Mouse (Mus musculus) forebrain, postnatal 0 days (tissue): ENCODE measurements at regions not wholly inside any gene's neighbourhood (a gene's known extent, or its start where the extent isn't known, plus 50 kb on each side); places are given as distances from the start of the nearest gene placed in this dataset.

ENCODE experiments used
- ATAC-seq: fragments of 200-750 bp; cut with Nextera tagmentation; 2 replicates; pipeline ENCODE4 v1.8.0; 2017; ENCODE audit warnings: mild to moderate bottlenecking, moderate library complexity
- DNase-seq: peaks from one replicate; pipeline ENCODE4 v3.0.0-alpha.2; 2015
- H3K27ac ChIP-seq: fragments of 300-500 bp; sonication (generic); 2 replicates; pipeline ENCODE4 v1.5.1; 2014; ENCODE audit warnings: low read depth, mild to moderate bottlenecking, antibody characterized with exemption, low read length, moderate library complexity, mixed read lengths
- H3K27me3 ChIP-seq: fragments of 300-500 bp; sonication (generic); 2 replicates; pipeline ENCODE4 v1.6.1; 2014; ENCODE audit warnings: mild to moderate bottlenecking, low read length, mixed read lengths; ENCODE audit not compliant: insufficient read depth
- H3K36me3 ChIP-seq: fragments of 300-500 bp; sonication (generic); 2 replicates; pipeline ENCODE4 v1.6.1; 2014; ENCODE audit warnings: mild to moderate bottlenecking, moderate library complexity; ENCODE audit not compliant: insufficient read depth
- H3K4me1 ChIP-seq: fragments of 300-500 bp; sonication (generic); 2 replicates; pipeline ENCODE4 v1.6.1; 2014; ENCODE audit warnings: antibody characterized with exemption; ENCODE audit not compliant: insufficient read depth
- H3K4me2 ChIP-seq: fragments of 300-500 bp; sonication (generic); 2 replicates; pipeline ENCODE4 v1.6.1; 2014; ENCODE audit warnings: low read depth, mild to moderate bottlenecking, moderate library complexity
- H3K4me3 ChIP-seq: fragments of 300-500 bp; sonication (generic); 2 replicates; pipeline ENCODE4 v1.5.1; 2014; ENCODE audit warnings: low read depth, low read length, mixed read lengths
- H3K9ac ChIP-seq: fragments of 300-500 bp; sonication (generic); 2 replicates; pipeline ENCODE4 v1.6.1; 2014; ENCODE audit warnings: mild to moderate bottlenecking
- H3K9me3 ChIP-seq: fragments of 300-500 bp; sonication (generic); 2 replicates; pipeline ENCODE4 v1.6.1; 2016; ENCODE audit warnings: low read length
- CTCF ChIP-seq: sonication (generic); IDR thresholded peaks from 2 replicates; pipeline ENCODE4 v1.5.1; 2016; ENCODE audit warnings: antibody characterized with exemption, control low read depth, low read depth
- WGBS: fragments of 180-500 bp; shearing (Covaris S2); extraction: QIAGEN DNeasy Blood & Tissue Kit; methylation state at CpG from one replicate; pipeline ENCODE4 v1.1.7; 2014; 5-methylcytosine and 5-hydroxymethylcytosine counted together

- no peak overlapping the region for H3K27ac ChIP-seq
- no peaks in the 10 kb centered on the region for H3K9me3 ChIP-seq
- H3K4me1 ChIP-seq = no peaks in the 10 kb centered on the region
- ATAC-seq = no peak
- H3K4me3 ChIP-seq = no peak overlapping the region
- no peak overlapping the region for H3K9ac ChIP-seq
- H3K27me3 ChIP-seq = no peaks in the 10 kb centered on the region
- no peak overlapping the region for H3K4me2 ChIP-seq
- no peaks in the 10 kb centered on the region for H3K36me3 ChIP-seq
- DNase-seq = no peak
- no peak for TF ChIP-seq CTCF
- WGBS = 92% methylated on average over 3 of the region's 3 CpGs
Measured at GRCm38 (mm10) chr3:67661529-67661928, 79.0 kb downstream of the Mfsd1 start.

DNA sequence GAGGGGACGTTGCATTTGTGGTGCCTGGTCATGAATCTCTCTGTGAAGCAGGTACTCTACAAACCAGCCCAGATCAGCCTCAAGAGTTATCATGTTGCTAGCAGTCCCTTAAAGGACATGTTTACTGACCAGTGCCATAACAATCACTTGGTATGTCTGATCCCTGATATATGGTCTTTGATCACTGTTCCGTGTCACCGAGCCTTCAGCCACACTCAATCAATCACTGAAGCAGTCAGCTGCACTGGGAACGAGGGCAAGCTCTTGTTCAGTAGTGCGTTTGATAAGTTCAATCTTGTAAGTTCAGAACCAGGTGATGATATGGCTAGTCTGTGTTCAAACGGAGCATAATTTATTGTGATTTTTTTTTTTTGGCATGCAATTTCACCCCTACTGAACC is 126.8 kb downstream of the Mfsd1 start:
- H3K36me3 ChIP-seq = no peaks in the 10 kb centered on the region
- no peak for TF ChIP-seq CTCF
- DNase-seq = no peak
- H3K27ac ChIP-seq = no peak overlapping the region
- no peak overlapping the region for H3K4me3 ChIP-seq
- ATAC-seq = no peak
- no peaks in the 10 kb centered on the region for H3K4me1 ChIP-seq
- H3K27me3 ChIP-seq = no peaks in the 10 kb centered on the region
- no peak overlapping the region for H3K9ac ChIP-seq
- no peaks in the 10 kb centered on the region for H3K9me3 ChIP-seq
- WGBS = 69% methylated on average over 6 of the region's 6 CpGs
- no peak overlapping the region for H3K4me2 ChIP-seq

DNA sequence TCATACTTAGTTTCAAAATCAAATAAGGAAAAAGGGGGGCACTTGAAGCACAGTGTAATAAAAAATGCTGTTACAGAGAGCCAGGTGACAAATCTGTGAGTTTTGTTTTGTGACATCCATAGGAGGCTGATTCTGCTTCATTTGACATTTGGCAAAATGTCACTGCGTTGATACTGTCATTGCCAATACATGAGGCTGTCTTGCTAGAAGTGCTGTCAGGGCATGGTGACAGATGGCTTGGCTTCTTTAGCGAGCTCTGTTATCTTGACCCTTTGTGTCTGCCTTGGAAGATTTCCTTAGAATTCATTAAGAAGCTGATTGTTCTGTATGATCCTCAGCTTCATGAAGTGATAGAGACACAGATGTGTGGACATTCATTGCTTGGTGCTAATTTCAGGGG is 129.2 kb downstream of the Mfsd1 start:
- Histone ChIP-seq H3K27ac (no peak overlapping the region), H3K27me3 (no peaks in the 10 kb centered on the region), H3K4me2 (no peak overlapping the region), H3K4me1 (no peaks in the 10 kb centered on the region), H3K4me3 (no peak overlapping the region), H3K9ac (no peak overlapping the region), H3K9me3 (no peaks in the 10 kb centered on the region), H3K36me3 (no peaks in the 10 kb centered on the region)
- WGBS = 61% methylated on average over 2 of the region's 2 CpGs
- no peak for TF ChIP-seq CTCF
- ATAC-seq = no peak
- DNase-seq = no peak

GRCm38 (mm10) chr3:67731921-67732320 is 149.4 kb downstream of the Mfsd1 start:
- H3K4me2 ChIP-seq = no peak overlapping the region
- no peaks in the 10 kb centered on the region for H3K27me3 ChIP-seq
- no peak overlapping the region for H3K9ac ChIP-seq
- WGBS = 94% methylated on average over 3 of the region's 3 CpGs
- no peak for ATAC-seq
- H3K9me3 ChIP-seq = no peaks in the 10 kb centered on the region
- H3K36me3 ChIP-seq = no peaks in the 10 kb centered on the region
- TF ChIP-seq CTCF = no peak
- H3K4me3 ChIP-seq = no peak overlapping the region
- H3K4me1 ChIP-seq = no peaks in the 10 kb centered on the region
- DNase-seq = no peak
- H3K27ac ChIP-seq = no peak overlapping the region

DNA sequence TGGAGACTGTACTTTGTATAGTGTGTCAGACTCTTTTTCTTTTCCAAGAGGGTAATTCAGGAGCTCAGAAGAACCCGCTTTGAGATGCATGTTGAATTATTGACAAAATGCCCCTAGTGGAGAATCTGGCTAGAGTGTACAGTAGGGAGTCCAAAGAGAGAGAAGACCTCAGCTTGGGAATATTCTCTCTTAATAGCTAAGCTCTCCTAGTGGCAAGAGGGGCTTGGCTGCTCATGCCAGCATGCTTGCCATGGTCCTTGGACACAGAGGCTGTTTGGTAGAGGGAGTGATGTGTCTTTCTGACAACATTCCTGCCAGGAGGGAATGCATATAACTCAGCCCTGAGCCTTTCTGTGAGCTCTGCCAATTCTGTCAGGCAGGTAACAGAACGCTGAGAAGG is 150.3 kb downstream of the Mfsd1 start:
- H3K4me1 ChIP-seq = no peaks in the 10 kb centered on the region
- H3K36me3 ChIP-seq = no peaks in the 10 kb centered on the region
- ATAC-seq (no peak; the same call in 1 of the 2 replicates), DNase-seq (no peak)
- H3K4me2 ChIP-seq = no peak overlapping the region
- H3K9me3 ChIP-seq = no peaks in the 10 kb centered on the region
- no peak overlapping the region for H3K27ac ChIP-seq
- H3K4me3 ChIP-seq = no peak overlapping the region
- TF ChIP-seq CTCF = 0 out of 2 replicates have a peak, but pooled peaks have one; percentile 3
- H3K9ac ChIP-seq = no peak overlapping the region
- WGBS = 60% methylated on average over 2 of the region's 2 CpGs
- no peaks in the 10 kb centered on the region for H3K27me3 ChIP-seq

- no peak for ATAC-seq
Measured at GRCm38 (mm10) chr3:67754256-67754655, 137.8 kb upstream of the Iqcj start.

GRCm38 (mm10) chr3:67768603-67769002 is 123.4 kb upstream of the Iqcj start:
- no peak overlapping the region for H3K9ac ChIP-seq
- H3K27me3 ChIP-seq = no peaks in the 10 kb centered on the region
- no peaks in the 10 kb centered on the region for H3K9me3 ChIP-seq
- WGBS = 84% methylated on average over 2 of the region's 2 CpGs
- DNase-seq (no peak), ATAC-seq (no peak)
- H3K27ac ChIP-seq = no peak overlapping the region
- no peaks in the 10 kb centered on the region for H3K36me3 ChIP-seq
- H3K4me2 ChIP-seq = no peak overlapping the region
- H3K4me3 ChIP-seq = no peak overlapping the region
- 0 out of 2 replicates have a peak, but pooled peaks cover 3% of the 10 kb centered on the region for H3K4me1 ChIP-seq
- TF ChIP-seq CTCF = no peak

More at GRCm38 (mm10) chr3:67754256-67754655, 137.8 kb upstream of the Iqcj start:
- H3K27me3 ChIP-seq = no peaks in the 10 kb centered on the region
- 87% methylated on average over 2 of the region's 2 CpGs for WGBS
- no peak overlapping the region for H3K27ac ChIP-seq
- no peaks in the 10 kb centered on the region for H3K9me3 ChIP-seq
- no peak overlapping the region for H3K4me2 ChIP-seq
- DNase-seq = no peak
- TF ChIP-seq CTCF = no peak
- no peaks in the 10 kb centered on the region for H3K4me1 ChIP-seq
- no peaks in the 10 kb centered on the region for H3K36me3 ChIP-seq
- H3K4me3 ChIP-seq = no peak overlapping the region
- no peak overlapping the region for H3K9ac ChIP-seq

DNA sequence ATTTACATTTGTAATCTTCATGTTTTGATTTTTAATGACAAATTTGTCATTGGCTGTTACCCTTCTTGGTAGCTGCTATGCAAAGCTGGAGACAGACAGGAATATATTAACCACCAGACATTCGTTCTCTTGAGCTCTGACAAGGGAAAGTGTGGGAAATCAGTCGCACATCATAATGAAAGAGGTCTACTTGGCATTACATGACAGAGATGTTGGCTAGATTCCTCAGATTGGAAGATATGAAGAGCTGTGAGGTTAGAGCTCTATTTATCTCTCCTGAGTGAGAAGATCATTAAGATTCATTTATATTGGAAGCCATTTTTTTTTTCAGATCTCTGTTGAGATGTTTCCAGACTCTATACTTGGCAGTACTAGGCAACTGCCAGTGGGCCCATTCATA is 118.6 kb upstream of the Iqcj start:
- H3K9ac ChIP-seq = no peak overlapping the region
- no peaks in the 10 kb centered on the region for H3K36me3 ChIP-seq
- DNase-seq (peak; percentile 66), ATAC-seq (peak; percentile 89)
- H3K9me3 ChIP-seq = no peaks in the 10 kb centered on the region
- 0 out of 2 replicates have a peak, but pooled peaks cover 3% of the 10 kb centered on the region for H3K4me1 ChIP-seq
- no peak overlapping the region for H3K4me2 ChIP-seq
- TF ChIP-seq CTCF = no peak
- no peaks in the 10 kb centered on the region for H3K27me3 ChIP-seq
- WGBS = 29% methylated on average over 2 of the region's 2 CpGs
- H3K4me3 ChIP-seq = no peak overlapping the region
- 0 out of 2 replicates have a peak overlapping the region, but pooled peaks have one; percentile 30 for H3K27ac ChIP-seq
